Mouse (Mus musculus): ENCODE data around the gene Cfd. TPM values are rescaled to one million over a fixed set of nuclear protein-coding genes. Genes with fewer than 3 reads are reported as not detected.

The Cfd gene
- polyA plus RNA-seq, 1 experiment from 2014 or later = not detected

GRCm38 (mm10) chr10:79916808-79917531 lies 26.3 kb downstream of the Cfd start, which contains the start of gene Kiss1r:
Kiss1r (plus strand) TSS chr10:79916971.
- H3K4me1 ChIP-seq (ENCODE audit: control insufficient read depth, insufficient read depth, low read length) = peaks cover 25% of the 10 kb centered on the region
- 1% methylated on average over 42 of the region's 42 CpGs for WGBS

GRCm38 (mm10) chr10:79917532-79918100 lies 27.0 kb downstream of the Cfd start:
- Histone ChIP-seq H3K9me3 (ENCODE audit: control insufficient read depth, low read length) (no peaks in the 10 kb centered on the region), H3K36me3 (ENCODE audit: control insufficient read depth, insufficient read depth, low read length) (no peaks in the 10 kb centered on the region), H3K27ac (ENCODE audit: low read depth, low read length) (no peak overlapping the region), H3K4me1 (ENCODE audit: control insufficient read depth, insufficient read depth, low read length) (peaks cover 25% of the 10 kb centered on the region), H3K4me3 (ENCODE audit: low read depth, low read length) (peak overlapping the region; percentile 71; the same call in 1 of the 2 replicates), H3K27me3 (ENCODE audit: control insufficient read depth, insufficient read depth, low read length) (peaks cover 51% of the 10 kb centered on the region), H3K4me2 (ENCODE audit: low read depth, low read length) (peak overlapping the region; percentile 95), H3K9ac (replicated peaks; ENCODE audit: low read depth, low read length) (peak overlapping the region; percentile 98)
- ATAC-seq (ENCODE audit: low read depth) = no peak
- 72% methylated on average over 5 of the region's 5 CpGs for WGBS

More at GRCm38 (mm10) chr10:79916808-79917531, 26.3 kb downstream of the Cfd start, which contains the start of gene Kiss1r:
- Histone ChIP-seq H3K27ac (ENCODE audit: low read depth, low read length) (peak within 1 kb of the TSS; percentile 82), H3K27me3 (ENCODE audit: control insufficient read depth, insufficient read depth, low read length) (peaks cover 45% of the 10 kb centered on the region), H3K4me3 (ENCODE audit: low read depth, low read length) (peak within 1 kb of the TSS; percentile 71), H3K36me3 (ENCODE audit: control insufficient read depth, insufficient read depth, low read length) (no peaks in the 10 kb centered on the region), H3K9me3 (ENCODE audit: control insufficient read depth, low read length) (no peaks in the 10 kb centered on the region), H3K9ac (replicated peaks; ENCODE audit: low read depth, low read length) (peak within 1 kb of the TSS; percentile 98), H3K4me2 (ENCODE audit: low read depth, low read length) (peak within 1 kb of the TSS; percentile 95)
- ATAC-seq (ENCODE audit: low read depth) = peak; percentile 86

DNA sequence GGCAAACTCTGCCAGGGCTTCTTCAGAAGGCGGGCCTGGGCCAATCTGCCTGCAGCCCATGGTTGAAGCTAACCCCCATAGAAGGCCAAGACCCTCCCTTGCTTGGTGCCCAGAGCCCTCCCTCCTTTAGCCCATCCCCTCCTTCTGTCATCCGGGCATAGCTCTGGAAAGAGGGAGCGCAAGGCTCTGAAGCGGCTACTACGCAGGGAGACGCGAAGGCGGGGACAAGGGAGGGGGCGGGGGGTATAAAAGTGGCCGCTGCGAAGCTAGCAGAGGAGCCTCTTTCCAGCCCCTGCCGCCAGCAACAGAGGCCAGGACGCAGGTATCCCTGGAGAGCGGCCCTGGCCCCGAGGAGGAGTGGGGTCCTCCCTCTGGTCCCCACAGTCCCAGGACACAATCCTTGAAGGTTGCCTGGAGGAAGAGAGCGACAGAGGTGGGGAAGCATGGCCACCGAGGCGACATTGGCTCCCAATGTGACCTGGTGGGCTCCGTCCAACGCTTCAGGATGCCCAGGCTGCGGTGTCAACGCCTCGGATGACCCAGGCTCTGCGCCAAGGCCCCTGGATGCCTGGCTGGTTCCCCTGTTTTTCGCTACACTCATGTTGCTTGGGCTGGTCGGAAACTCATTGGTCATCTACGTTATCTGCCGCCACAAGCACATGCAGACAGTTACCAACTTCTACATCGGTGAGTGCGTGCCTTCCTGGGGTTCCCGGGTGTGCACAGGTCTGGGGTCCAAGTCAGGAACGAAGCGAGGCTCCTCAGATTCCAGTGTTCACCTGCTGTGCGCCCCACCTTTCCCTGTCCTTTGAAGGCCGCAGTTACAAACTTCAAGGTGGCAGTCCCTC lies 27.8 kb downstream of the Cfd start:
- Histone ChIP-seq H3K36me3 (ENCODE audit: control insufficient read depth, insufficient read depth, low read length) (no peaks in the 10 kb centered on the region), H3K9ac (replicated peaks; ENCODE audit: low read depth, low read length) (no peak overlapping the region), H3K9me3 (ENCODE audit: control insufficient read depth, low read length) (no peaks in the 10 kb centered on the region), H3K27me3 (ENCODE audit: control insufficient read depth, insufficient read depth, low read length) (peaks cover 60% of the 10 kb centered on the region), H3K4me1 (ENCODE audit: control insufficient read depth, insufficient read depth, low read length) (peaks cover 25% of the 10 kb centered on the region), H3K4me3 (ENCODE audit: low read depth, low read length) (peak overlapping the region; percentile 9; the same call in 1 of the 2 replicates), H3K27ac (ENCODE audit: low read depth, low read length) (no peak overlapping the region), H3K4me2 (ENCODE audit: low read depth, low read length) (peak overlapping the region; percentile 8; the same call in 1 of the 2 replicates)
- 2% methylated on average over 35 of the region's 35 CpGs for WGBS
- no peak for ATAC-seq (ENCODE audit: low read depth)

DNA sequence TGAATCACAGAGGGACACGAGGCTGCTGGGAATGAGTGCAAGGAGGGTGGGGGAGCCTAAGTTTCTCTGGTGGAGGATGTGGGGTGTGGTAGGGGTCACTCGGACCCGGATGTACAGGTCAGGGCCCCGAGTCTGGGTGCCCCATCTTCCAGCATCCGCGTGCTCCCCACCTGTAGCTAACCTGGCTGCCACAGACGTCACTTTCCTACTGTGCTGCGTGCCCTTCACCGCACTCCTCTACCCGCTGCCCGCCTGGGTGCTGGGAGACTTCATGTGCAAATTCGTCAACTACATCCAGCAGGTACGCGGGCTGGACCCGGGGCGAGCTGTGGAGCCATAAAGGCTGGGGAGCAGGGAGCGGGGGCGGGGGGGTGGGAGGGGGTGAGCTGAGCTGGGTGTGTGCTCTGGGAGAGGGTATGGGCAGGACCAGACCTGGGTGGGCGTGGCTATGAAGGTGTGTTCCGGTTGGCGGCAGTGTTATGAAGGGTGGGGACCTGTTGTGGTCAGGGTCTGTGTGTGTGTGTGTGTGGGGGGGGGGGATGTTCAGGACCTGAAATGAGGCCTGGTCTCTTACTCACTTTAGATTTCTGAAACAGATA lies 28.7 kb downstream of the Cfd start:
- H3K9me3 ChIP-seq (ENCODE audit: control insufficient read depth, low read length) = no peaks in the 10 kb centered on the region
- H3K27ac ChIP-seq (ENCODE audit: low read depth, low read length) = no peak overlapping the region
- H3K27me3 ChIP-seq (ENCODE audit: control insufficient read depth, insufficient read depth, low read length) = peaks cover 60% of the 10 kb centered on the region
- WGBS = 2% methylated on average over 21 of the region's 21 CpGs
- ATAC-seq (ENCODE audit: low read depth) = no peak
- no peak overlapping the region for H3K9ac ChIP-seq (replicated peaks; ENCODE audit: low read depth, low read length)
- no peak overlapping the region for H3K4me3 ChIP-seq (ENCODE audit: low read depth, low read length)
- H3K4me1 ChIP-seq (ENCODE audit: control insufficient read depth, insufficient read depth, low read length) = peaks cover 22% of the 10 kb centered on the region
- H3K4me2 ChIP-seq (ENCODE audit: low read depth, low read length) = no peak overlapping the region
- no peaks in the 10 kb centered on the region for H3K36me3 ChIP-seq (ENCODE audit: control insufficient read depth, insufficient read depth, low read length)

GRCm38 (mm10) chr10:79920056-79920890 lies 29.6 kb downstream of the Cfd start:
- WGBS = 14% methylated on average over 26 of the region's 26 CpGs

DNA sequence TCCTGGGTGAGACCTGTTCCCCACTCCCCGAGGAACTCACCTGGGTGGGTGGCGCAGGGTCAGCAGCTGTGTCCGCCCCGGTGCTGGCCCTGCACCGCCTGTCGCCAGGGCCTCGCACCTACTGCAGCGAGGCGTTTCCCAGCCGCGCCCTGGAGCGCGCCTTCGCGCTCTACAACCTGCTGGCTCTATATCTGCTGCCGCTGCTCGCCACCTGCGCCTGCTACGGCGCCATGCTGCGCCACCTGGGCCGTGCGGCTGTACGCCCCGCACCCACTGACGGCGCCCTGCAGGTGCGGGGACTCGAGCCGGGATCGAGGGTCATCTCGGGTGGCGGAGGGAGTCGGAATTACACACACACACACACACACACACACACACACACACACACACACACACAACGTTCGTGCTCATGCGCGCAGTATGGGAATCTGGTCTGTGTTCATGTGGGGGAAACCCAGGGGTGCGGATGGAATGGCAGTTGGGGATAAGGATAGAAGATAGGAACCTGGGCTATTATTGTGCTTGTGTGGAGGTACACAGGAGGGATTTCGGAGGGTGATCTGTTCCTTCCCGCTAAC lies 30.4 kb downstream of the Cfd start, which contains the start of gene R3hdm4:
Gene R3hdm4, minus strand, starts transcription at position 251 of the 578 bp plus-strand sequence.
- ATAC-seq (ENCODE audit: low read depth) = no peak
- no peak within 1 kb of the TSS for H3K27ac ChIP-seq (ENCODE audit: low read depth, low read length)
- H3K9me3 ChIP-seq (ENCODE audit: control insufficient read depth, low read length) = no peaks in the 10 kb centered on the region
- peaks cover 60% of the 10 kb centered on the region for H3K27me3 ChIP-seq (ENCODE audit: control insufficient read depth, insufficient read depth, low read length)
- H3K36me3 ChIP-seq (ENCODE audit: control insufficient read depth, insufficient read depth, low read length) = no peaks in the 10 kb centered on the region
- H3K4me2 ChIP-seq (ENCODE audit: low read depth, low read length) = peak within 1 kb of the TSS; percentile 44
- H3K9ac ChIP-seq (replicated peaks; ENCODE audit: low read depth, low read length) = 0 out of 2 replicates have a peak within 1 kb of the TSS, but pooled peaks have one; percentile 32
- WGBS = 3% methylated on average over 34 of the region's 41 CpGs
- peak within 1 kb of the TSS; percentile 12 for H3K4me3 ChIP-seq (ENCODE audit: low read depth, low read length)
- H3K4me1 ChIP-seq (ENCODE audit: control insufficient read depth, insufficient read depth, low read length) = peaks cover 10% of the 10 kb centered on the region

More at GRCm38 (mm10) chr10:79920056-79920890, 29.6 kb downstream of the Cfd start:
- H3K9me3 ChIP-seq (ENCODE audit: control insufficient read depth, low read length) = no peaks in the 10 kb centered on the region
- H3K4me3 ChIP-seq (ENCODE audit: low read depth, low read length) = no peak overlapping the region; the same call in 1 of the 2 replicates
- H3K27me3 ChIP-seq (ENCODE audit: control insufficient read depth, insufficient read depth, low read length) = peaks cover 60% of the 10 kb centered on the region
- peak overlapping the region; percentile 44; the same call in 1 of the 2 replicates for H3K4me2 ChIP-seq (ENCODE audit: low read depth, low read length)
- 0 out of 2 replicates have a peak overlapping the region, but pooled peaks have one; percentile 7 for H3K9ac ChIP-seq (replicated peaks; ENCODE audit: low read depth, low read length)
- no peaks in the 10 kb centered on the region for H3K36me3 ChIP-seq (ENCODE audit: control insufficient read depth, insufficient read depth, low read length)
- H3K27ac ChIP-seq (ENCODE audit: low read depth, low read length) = no peak overlapping the region
- H3K4me1 ChIP-seq (ENCODE audit: control insufficient read depth, insufficient read depth, low read length) = peaks cover 16% of the 10 kb centered on the region
- no peak for ATAC-seq (ENCODE audit: low read depth)

- Histone ChIP-seq H3K36me3 (ENCODE audit: control insufficient read depth, insufficient read depth, low read length) (no peaks in the 10 kb centered on the region), H3K9ac (replicated peaks; ENCODE audit: low read depth, low read length) (0 out of 2 replicates have a peak overlapping the region, but pooled peaks have one; percentile 32), H3K4me1 (ENCODE audit: control insufficient read depth, insufficient read depth, low read length) (peaks cover 11% of the 10 kb centered on the region), H3K4me3 (ENCODE audit: low read depth, low read length) (peak overlapping the region; percentile 12), H3K27ac (ENCODE audit: low read depth, low read length) (no peak overlapping the region), H3K4me2 (ENCODE audit: low read depth, low read length) (peak overlapping the region; percentile 44), H3K9me3 (ENCODE audit: control insufficient read depth, low read length) (no peaks in the 10 kb centered on the region), H3K27me3 (ENCODE audit: control insufficient read depth, insufficient read depth, low read length) (peaks cover 60% of the 10 kb centered on the region)
- WGBS = 2% methylated on average over 34 of the region's 34 CpGs
- ATAC-seq (ENCODE audit: low read depth) = no peak
These were observed 30.9 kb downstream of the Cfd start for GRCm38 (mm10) chr10:79921572-79921971.
